Mouse (Mus musculus) CH12.LX (cell line): ENCODE measurements at regions not wholly inside any gene's neighbourhood (a gene's known extent, or its start where the extent isn't known, plus 50 kb on each side); places are given as distances from the start of the nearest gene placed in this dataset.

Source experiments
- DNase-seq: peaks from one replicate; pipeline ENCODE4 v3.0.0-alpha.2; 2013; ENCODE audit errors: extremely low read depth
- H3K27ac ChIP-seq: 2 replicates; pipeline ENCODE4 v1.5.1; 2012; ENCODE audit warnings: low read depth, mild to moderate bottlenecking, control low read depth, moderate library complexity; ENCODE audit not compliant: insufficient read depth
- H3K27me3 ChIP-seq: replicated peaks from 2 replicates; pipeline ENCODE3; 2012; ENCODE audit warnings: inconsistent platforms
- H3K36me3 ChIP-seq, 2 experiments: replicated peaks in 1 of 2; 2 replicates each; pipeline versions ENCODE3 to v1.6.1; 2012; ENCODE audit warnings: inconsistent platforms in 1 of 2, low read length in 1 of 2, mild to moderate bottlenecking in 1 of 2, mixed read lengths in 1 of 2, moderate library complexity in 1 of 2; ENCODE audit not compliant: control insufficient read depth in 1 of 2, insufficient read depth in 1 of 2
- H3K4me1 ChIP-seq, 2 experiments: 2 replicates each; pipeline ENCODE4 v1.6.1; 2012; ENCODE audit warnings: inconsistent platforms in 1 of 2, moderate library complexity in 1 of 2; ENCODE audit not compliant: insufficient read depth in 2 of 2, control insufficient read depth in 1 of 2
- H3K4me2 ChIP-seq: 2 replicates; pipeline ENCODE4 v1.6.1; 2012; ENCODE audit warnings: low read depth, mild to moderate bottlenecking, control low read depth; ENCODE audit not compliant: poor library complexity, insufficient read depth, severe bottlenecking
- H3K4me3 ChIP-seq, 3 experiments: fragments of 150-350 bp in 1 of 3; sonication (generic) in 1 of 3; replicated peaks in 1 of 3; 2 replicates each; pipeline versions ENCODE3 to v1.5.1; 2011 to 2012; ENCODE audit warnings: low read depth in 2 of 3, low read length in 2 of 3, mild to moderate bottlenecking in 2 of 3, moderate library complexity in 2 of 3, control low read depth in 1 of 3, improper control_type of control experiment in 1 of 3, inconsistent platforms in 1 of 3, mixed read lengths in 1 of 3; ENCODE audit not compliant: poor library complexity in 1 of 3
- H3K79me2 ChIP-seq: replicated peaks from 2 replicates; pipeline ENCODE4 v1.6.1; 2012; ENCODE audit warnings: mild to moderate bottlenecking, moderate library complexity; ENCODE audit not compliant: control insufficient read depth, poor library complexity, insufficient read depth, severe bottlenecking; ENCODE audit errors: extremely low read depth
- H3K9ac ChIP-seq: 2 replicates; pipeline ENCODE4 v1.6.1; 2012; ENCODE audit warnings: low read depth, mild to moderate bottlenecking, control low read depth, moderate library complexity; ENCODE audit not compliant: insufficient read depth
- H3K9me3 ChIP-seq: replicated peaks from 2 replicates; pipeline ENCODE3; 2012; ENCODE audit warnings: low read length, inconsistent platforms, mixed read lengths
- BHLHE40 ChIP-seq: IDR thresholded peaks from 2 replicates; pipeline ENCODE4 v1.6.1; 2011; ENCODE audit warnings: mild to moderate bottlenecking, low read depth, low read length, improper control_type of control experiment
- CHD1 ChIP-seq: IDR thresholded peaks from 2 replicates; pipeline ENCODE4 v1.6.1; 2012; ENCODE audit warnings: low read depth, low read length, improper control_type of control experiment, inconsistent platforms
- CTCF ChIP-seq, 2 experiments: IDR thresholded peaks in 1 of 2; conservative IDR thresholded peaks in 1 of 2; 2 replicates each; pipeline ENCODE4 v1.5.1; 2011 to 2012; ENCODE audit warnings: low read depth in 2 of 2, low read length in 2 of 2, improper control_type of control experiment in 1 of 2, inconsistent platforms in 1 of 2, mild to moderate bottlenecking in 1 of 2, moderate library complexity in 1 of 2
- ELF1 ChIP-seq: IDR thresholded peaks from 2 replicates; pipeline ENCODE4 v1.6.1; 2014; ENCODE audit warnings: low read depth, mild to moderate bottlenecking, inconsistent platforms, low read length, improper control_type of control experiment
- EP300 ChIP-seq: IDR thresholded peaks from 2 replicates; pipeline ENCODE4 v1.6.1; 2011; ENCODE audit warnings: low read length, improper control_type of control experiment
- HCFC1 ChIP-seq: IDR thresholded peaks from 2 replicates; pipeline ENCODE4 v1.6.1; 2012; ENCODE audit warnings: low read depth, mild to moderate bottlenecking, inconsistent platforms, low read length, improper control_type of control experiment
- IRF4 ChIP-seq: IDR thresholded peaks from 2 replicates; pipeline ENCODE4 v1.6.1; 2014; ENCODE audit warnings: low read depth, mild to moderate bottlenecking, inconsistent platforms, low read length, improper control_type of control experiment
- JUND ChIP-seq: conservative IDR thresholded peaks from 2 replicates; pipeline ENCODE4 v1.6.1; 2011; ENCODE audit warnings: low read depth, low read length, improper control_type of control experiment
- MAZ ChIP-seq: IDR thresholded peaks from 2 replicates; pipeline ENCODE4 v1.6.1; 2012; ENCODE audit warnings: low read depth, mild to moderate bottlenecking, inconsistent platforms, low read length, improper control_type of control experiment, moderate library complexity
- MXI1 ChIP-seq: IDR thresholded peaks from 2 replicates; pipeline ENCODE4 v1.6.1; 2011; ENCODE audit warnings: mild to moderate bottlenecking, low read depth, low read length, improper control_type of control experiment
- NELFE ChIP-seq: IDR thresholded peaks from 2 replicates; pipeline ENCODE4 v1.6.1; 2011; ENCODE audit warnings: low read depth, low read length, improper control_type of control experiment
- PAX5 ChIP-seq: IDR thresholded peaks from 2 replicates; pipeline ENCODE4 v1.6.1; 2012; ENCODE audit warnings: low read length, inconsistent platforms, mixed read lengths
- POLR2AphosphoS2 ChIP-seq: IDR thresholded peaks from 2 replicates; pipeline ENCODE4 v1.6.1; 2011; ENCODE audit warnings: low read depth, low read length, improper control_type of control experiment
- RCOR1 ChIP-seq: conservative IDR thresholded peaks from 2 replicates; pipeline ENCODE4 v1.6.1; 2012; ENCODE audit warnings: low read depth, mild to moderate bottlenecking, inconsistent platforms, low read length, improper control_type of control experiment
- TCF12 ChIP-seq: IDR thresholded peaks from 2 replicates; pipeline ENCODE4 v1.6.1; 2014; ENCODE audit warnings: low read depth, mild to moderate bottlenecking, inconsistent platforms, low read length, improper control_type of control experiment
- USF1 ChIP-seq: IDR thresholded peaks from 2 replicates; pipeline ENCODE4 v1.6.1; 2014; ENCODE audit warnings: low read depth, mild to moderate bottlenecking, inconsistent platforms, low read length, improper control_type of control experiment
- USF2 ChIP-seq: conservative IDR thresholded peaks from 2 replicates; pipeline ENCODE4 v1.6.1; 2011; ENCODE audit warnings: low read depth, low read length, improper control_type of control experiment
- dilution Hi-C: fragments of 300-500 bp; cut with MboI; formaldehyde crosslinking; loops from 2 replicates; pipeline ENCODE4 v1.14.3; 2020; ENCODE audit warnings: low sequenced_read_pairs; ENCODE audit not compliant: extremely low pct_unique_long_range_greater_than_20kb, extremely low pct_ligation_motif_present
- in situ Hi-C: fragments of 300-500 bp; cut with MboI; formaldehyde crosslinking; loops from 3 replicates; pipeline ENCODE4 v1.14.3; 2019; ENCODE audit warnings: low sequenced_read_pairs, low pct_ligation_motif_present, low pct_unique_long_range_greater_than_20kb, mixed read lengths

DNA sequence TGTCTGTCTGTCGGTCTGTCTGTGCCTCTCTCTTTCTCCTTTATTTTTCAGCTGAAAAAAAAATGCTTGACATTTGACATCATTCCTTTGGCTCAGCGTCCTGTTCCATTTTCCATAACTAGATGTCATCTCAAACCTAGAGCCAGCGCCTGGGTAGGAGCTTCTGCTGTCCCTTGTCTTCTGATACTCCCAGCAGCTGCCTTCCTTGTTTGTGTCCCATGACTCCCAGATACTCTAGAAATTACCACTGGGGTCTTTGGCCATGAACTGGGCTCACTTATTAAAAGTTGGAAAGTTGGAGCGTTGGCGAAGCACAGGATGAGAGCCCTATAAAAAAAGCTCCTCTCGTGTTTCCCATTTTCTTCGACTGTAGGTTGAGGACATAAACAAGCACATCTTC is 260.4 kb downstream of the Foxo1 start:
- Histone ChIP-seq H3K27ac (no peak overlapping the region), H3K4me3 (no peak overlapping the region), H3K36me3 (no peaks in the 10 kb centered on the region), H3K4me1 (no peaks in the 10 kb centered on the region), H3K9me3 (no peaks in the 10 kb centered on the region), H3K9ac (no peak overlapping the region), H3K4me2 (no peak overlapping the region), H3K27me3 (no peaks in the 10 kb centered on the region), H3K79me2 (no peaks in the 10 kb centered on the region)
- DNase-seq = no peak
- dilution Hi-C loops (no loop called here), in situ Hi-C loops (no loop called here)
- TF ChIP-seq TCF12 (no peak), USF1 (no peak), NELFE (no peak), CHD1 (no peak), USF2 (no peak), EP300 (no peak), ELF1 (no peak), BHLHE40 (no peak), PAX5 (no peak), RCOR1 (no peak), CTCF (conservative IDR thresholded peaks at IDR 0.05 in 1 of 2, IDR thresholded peaks at IDR 0.05 in 1 of 2; ENCODE audit: low read depth in 2 of 2, low read length in 2 of 2) (no peak), JUND (no peak), IRF4 (no peak), MAZ (no peak)

DNA sequence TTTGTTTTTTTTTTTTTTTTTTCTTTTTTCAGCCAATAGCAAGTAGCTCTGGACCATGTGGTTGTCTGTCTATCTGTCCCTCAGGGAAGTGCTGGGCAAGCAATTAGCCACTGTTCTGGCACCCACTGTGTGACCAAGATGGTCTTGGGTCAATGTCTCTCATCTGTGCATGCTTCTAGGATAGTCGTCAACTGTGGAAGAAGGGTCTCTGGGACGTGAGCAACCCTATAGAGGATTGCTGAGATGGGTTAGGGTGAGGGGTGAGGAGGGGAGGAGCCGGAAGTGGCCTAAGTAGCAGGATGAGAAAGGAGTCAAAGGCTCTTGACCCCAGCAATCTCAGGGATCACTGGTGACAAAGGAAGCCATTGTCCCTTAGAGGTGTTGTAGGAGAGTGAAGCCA is 259.6 kb downstream of the Foxo1 start:
- Histone ChIP-seq H3K4me3 (no peak overlapping the region), H3K79me2 (no peaks in the 10 kb centered on the region), H3K9me3 (no peaks in the 10 kb centered on the region), H3K9ac (no peak overlapping the region), H3K4me2 (no peak overlapping the region), H3K27ac (no peak overlapping the region), H3K36me3 (no peaks in the 10 kb centered on the region), H3K4me1 (no peaks in the 10 kb centered on the region), H3K27me3 (no peaks in the 10 kb centered on the region)
- dilution Hi-C loops (no loop called here), in situ Hi-C loops (no loop called here)
- TF ChIP-seq USF2 (no peak), NELFE (no peak), HCFC1 (no peak), JUND (no peak), POLR2AphosphoS2 (no peak), MXI1 (no peak), USF1 (no peak), BHLHE40 (no peak)
- no peak for DNase-seq
